Mouse (Mus musculus) A20 (cell line): ENCODE measurements around the gene Vwa1.

Experiments used
- DNase-seq: peaks from one replicate; pipeline ENCODE4 v3.0.0-alpha.2; 2011; ENCODE audit warnings: low read depth, low spot score

Vwa1 gene

DNA sequence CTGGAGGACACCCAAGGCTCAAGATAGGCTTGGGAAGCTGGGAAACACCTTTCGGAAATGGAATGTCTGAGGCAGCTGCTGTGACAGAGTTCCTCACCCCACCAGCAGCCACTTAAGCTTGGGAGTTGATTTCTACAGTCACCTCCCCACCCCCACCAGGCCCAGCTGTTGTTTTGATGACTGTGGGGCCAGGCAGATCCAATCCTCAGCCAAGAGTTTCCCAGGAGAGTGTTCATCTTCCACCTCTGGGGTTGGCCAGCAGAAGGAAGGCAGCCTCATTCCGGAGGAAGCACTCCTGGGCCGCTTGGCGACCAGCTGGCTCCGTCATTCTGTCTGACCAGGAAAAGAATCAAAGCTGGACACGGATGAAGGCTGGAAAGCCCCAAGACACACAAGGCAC lies 6.4 kb upstream of the Vwa1 start:
- DNase-seq, result no peak

DNA sequence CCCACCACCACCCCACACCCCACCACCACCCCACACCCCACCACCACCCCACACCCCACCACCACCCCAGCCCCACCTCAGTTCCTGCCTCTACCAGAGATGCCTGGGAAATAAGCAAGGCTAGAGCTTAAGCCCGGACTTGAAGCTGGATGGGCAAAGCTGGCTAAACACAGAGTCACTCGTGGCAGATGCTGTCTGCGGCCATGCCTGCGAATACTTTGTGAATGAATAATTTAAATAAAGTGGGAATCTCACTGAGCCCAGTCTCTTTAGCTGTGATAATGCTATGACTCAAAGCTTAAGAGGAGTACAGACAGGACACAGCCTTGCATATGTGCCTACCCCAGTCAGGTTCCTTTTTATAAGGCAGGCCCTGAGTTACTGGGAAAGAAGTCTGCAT lies 5.0 kb upstream of the Vwa1 start:
- DNase-seq, result no peak

GRCm38 (mm10) chr4:155777816-155778215 lies 3.3 kb upstream of the Vwa1 start:
- DNase-seq, result no peak

DNA sequence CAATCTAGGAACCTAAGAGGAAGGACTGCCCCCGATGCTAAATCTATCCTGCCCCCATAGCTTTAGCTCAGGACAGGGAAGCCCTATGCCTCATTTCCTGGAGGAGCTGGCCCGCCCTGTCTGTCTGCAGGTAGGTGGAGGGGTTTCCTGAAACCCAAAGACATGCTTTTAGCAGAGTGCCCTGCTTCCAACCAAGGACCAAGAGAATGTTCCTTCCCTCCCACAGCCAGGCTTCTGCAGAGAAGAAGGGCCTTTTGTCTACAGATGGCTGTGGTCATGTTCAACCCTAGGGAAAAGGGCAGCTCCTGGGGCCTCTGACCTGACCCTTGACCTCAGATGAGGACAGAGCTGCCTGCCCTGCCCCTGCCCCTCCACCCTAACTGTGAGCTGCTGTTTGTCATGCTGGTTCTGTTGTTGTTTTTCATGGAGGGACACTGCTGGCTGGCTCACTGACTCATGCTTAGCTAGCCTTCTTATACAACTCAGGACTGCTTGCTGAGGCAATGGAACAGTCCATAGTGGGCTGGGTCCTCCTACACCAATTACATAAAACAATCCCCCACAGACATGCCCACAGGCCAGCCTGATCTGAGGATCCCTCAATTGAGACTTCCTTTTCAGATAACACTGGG lies 2.3 kb upstream of the Vwa1 start:
- no peak for DNase-seq

GRCm38 (mm10) chr4:155775855-155776254 lies 1.4 kb upstream of the Vwa1 start:
- no peak for DNase-seq

GRCm38 (mm10) chr4:155774971-155775740 lies 658 bp upstream of the Vwa1 start:
- peak; percentile 87 for DNase-seq

- DNase-seq, result no peak
These were observed 991 bp downstream of the Vwa1 start for GRCm38 (mm10) chr4:155773335-155774078.

DNA sequence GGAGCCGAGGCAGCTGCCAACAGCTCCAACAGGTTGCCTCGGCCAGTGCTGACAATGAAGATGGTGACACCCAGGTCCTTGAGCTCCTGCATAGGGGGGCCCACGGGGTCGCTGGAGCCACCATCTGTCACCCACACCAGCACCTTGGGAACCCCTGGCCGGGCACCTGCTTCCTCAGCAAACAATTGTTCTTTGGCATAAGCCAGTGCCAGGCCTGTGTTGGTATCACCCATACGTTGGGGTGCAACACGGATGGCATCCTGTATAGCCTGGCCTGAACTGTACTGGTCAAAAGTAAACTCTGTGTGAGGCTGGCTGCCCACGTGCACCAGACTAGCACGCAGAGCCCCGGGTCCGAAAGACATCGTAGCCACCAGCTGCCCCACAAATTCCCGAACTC lies 1.7 kb downstream of the Vwa1 start:
- DNase-seq, result no peak

DNA sequence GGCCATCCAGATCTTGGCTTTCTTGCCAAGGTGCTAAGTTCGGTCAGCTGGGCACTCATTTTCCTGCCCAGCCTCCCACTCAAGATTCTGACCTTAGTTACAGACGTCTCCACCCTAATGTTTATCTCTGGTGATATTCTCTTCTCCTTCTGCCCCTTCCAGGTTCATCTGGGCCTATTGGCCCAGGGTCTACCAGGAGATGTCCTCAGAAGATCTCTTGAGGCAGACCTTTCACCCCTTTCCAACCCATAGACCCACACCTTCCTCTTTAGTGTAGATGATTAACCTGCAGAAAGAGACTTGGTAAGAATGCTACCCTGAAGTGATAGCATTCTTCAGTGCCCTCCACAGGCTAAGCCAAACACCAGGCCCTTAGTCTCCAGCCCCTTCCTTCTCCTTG lies 2.8 kb downstream of the Vwa1 start:
- no peak for DNase-seq

DNA sequence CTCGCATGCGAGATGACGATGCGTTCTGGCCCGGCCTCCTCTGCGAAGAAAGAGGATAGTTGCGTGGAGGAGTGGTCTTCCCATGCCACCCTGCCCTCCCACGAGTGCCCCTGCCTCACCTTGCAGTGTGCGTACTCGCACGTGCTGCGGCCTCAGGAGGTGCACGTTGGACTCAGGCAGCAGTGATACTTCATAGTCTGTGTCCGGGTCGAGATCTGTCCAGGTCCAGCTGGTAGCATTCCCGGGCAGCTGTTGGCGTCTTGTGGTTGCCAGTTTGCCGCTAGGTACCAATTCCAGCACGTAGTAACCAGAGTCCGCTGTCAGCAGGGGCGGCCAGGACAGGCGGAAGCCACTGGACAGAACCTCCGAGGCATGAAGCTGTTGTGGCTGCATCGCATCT lies 3.9 kb downstream of the Vwa1 start:
- DNase-seq, result no peak

DNA sequence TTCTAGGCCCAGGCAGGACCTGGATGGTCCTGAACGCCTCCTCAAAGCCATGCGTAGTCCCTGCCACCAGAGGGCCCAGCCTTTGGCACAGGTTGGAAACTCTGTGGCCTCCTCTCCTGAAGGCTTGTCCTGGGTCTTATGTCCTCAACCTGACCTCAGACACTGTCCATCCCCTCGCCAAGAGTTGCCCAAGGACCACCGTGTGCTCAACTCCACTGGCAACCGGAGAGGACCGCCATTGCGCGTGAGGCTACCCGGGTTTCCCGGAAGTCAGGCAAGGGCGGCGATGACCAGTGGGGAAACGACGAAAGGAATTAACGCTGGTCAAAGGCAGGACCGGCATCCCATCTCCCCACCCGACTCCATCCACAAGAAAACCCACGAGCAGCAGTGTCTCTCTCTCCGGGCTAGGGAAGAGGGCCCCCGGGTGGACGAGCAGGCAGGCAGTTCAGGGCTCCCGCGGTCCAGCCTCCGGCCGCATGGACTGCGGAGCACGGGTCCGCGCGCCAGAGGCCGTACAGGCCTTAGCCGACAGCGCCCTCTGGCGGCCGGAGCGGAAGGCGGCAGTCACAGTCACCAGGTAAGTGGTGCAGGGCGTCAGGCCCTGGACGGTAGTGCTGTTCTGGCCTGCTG lies 4.5 kb downstream of the Vwa1 start:
- peak; percentile 90 for DNase-seq

DNA sequence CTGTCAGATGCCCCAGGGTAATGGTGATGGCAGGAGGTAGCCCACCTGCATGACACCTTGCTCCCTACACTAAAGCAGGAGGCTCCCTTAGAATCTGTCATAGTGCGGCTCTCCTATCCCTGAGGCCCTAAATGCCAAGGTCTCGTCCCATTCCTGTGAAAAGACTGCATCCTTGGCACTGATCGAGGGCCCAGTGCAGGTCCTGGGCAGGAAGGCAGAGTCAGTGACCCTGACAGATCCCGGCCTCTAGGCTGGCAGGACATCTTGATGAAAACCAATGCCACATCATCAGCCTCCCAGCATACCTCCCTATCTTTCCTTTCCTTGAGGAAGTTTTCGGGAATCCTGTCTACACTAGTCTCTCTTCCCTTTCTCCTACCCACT lies 5.0 kb downstream of the Vwa1 start:
- DNase-seq, result no peak

DNA sequence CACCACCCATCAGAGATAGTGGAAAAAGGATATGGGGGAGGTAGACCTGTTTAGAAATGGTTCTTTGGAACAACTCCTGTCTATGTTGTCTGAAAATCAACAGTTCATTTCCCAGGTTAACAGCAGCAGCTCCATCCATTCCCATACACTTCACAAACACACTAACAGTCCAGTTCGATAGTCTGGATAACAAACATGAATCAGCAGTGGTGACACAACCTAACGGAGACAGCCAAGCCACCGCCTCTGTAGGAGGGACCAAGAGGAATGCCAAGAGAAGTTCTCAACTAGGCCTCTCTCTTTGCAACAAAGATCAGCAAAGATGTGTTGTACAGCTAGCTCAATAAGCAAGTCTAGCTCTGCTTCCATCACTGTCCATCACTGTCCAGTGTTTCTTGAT lies 12.1 kb downstream of the Vwa1 start:
- no peak for DNase-seq

DNA sequence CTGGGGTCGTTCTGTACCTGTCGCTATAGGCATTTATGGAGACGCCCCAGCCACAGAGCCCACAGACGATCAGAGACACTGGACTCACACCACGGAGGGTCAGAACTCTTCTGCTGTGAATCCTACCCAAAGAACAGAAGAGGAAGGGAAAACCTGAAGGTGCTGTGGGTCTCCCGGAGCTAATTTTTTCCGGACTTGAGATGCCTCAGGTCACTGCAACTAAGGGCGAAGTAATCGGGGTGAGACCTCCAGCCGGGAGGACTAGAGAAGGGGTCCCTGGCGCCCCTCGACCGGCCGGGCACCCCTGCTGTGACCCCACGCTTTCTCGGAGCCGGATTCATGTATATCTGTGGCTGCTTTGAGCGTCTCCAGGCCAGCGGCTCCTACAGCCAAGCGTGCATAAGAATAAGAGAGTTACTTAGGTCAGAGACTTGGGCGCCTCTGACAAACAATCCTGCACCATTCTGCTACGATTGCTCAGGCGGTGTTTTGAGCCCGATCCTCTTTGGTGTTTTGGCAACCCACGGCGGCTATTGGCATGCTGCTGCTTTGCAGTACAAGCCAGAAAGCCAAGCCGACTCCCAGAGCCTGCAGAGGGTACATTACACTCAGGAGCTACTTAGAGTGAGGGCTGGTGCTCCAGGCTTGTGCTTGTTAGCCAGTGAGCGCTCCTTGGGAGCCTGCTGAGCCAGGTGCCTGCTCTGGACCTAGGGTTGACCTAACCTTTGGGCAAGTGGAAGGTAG lies 13.0 kb downstream of the Vwa1 start:
- peak; percentile 52 for DNase-seq

GRCm38 (mm10) chr4:155760613-155761355 lies 13.7 kb downstream of the Vwa1 start, which contains the start of gene Atad3a:
Gene Atad3a (minus strand): TSS chr4:155761093.
- DNase-seq, result peak; percentile 98

DNA sequence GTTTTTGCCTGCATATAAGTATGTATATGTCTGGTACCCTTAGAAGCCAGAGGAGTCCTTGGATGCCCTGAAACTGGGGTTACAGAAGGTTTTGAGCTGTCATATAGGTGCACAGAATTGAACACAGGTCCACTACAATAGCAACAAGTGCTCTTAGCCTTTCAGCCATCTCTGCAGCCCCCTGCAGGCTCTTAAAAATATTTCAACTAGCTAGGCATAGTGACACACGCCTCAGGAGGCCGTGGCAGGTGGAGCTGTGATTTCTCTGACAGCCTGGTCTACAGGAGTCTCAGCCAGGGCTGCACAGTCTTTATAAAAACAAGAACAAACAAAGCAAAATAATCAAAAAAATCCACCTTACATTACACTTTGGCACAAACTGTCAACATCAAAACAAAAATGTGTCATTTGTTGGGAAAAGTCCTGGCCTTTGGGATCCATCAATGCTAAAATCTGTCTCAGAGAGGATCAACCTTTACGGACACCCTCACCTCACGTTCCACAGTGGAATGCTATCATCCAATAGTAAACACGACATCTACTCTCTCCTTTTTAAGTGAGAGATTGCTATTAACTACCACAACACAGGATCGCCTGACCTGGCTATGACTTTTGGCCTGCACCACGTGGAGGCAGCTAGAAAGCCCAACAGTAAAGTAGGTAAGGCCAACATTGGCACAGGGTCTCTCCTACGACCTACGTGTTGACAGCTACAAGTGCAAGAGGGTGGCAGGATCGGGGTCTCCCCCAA lies 14.5 kb downstream of the Vwa1 start:
- DNase-seq, result peak; percentile 82

- DNase-seq, result no peak
These were observed 17.5 kb downstream of the Vwa1 start for GRCm38 (mm10) chr4:155757011-155757410.

GRCm38 (mm10) chr4:155746575-155747490 lies 27.7 kb downstream of the Vwa1 start:
- no peak for DNase-seq

DNA sequence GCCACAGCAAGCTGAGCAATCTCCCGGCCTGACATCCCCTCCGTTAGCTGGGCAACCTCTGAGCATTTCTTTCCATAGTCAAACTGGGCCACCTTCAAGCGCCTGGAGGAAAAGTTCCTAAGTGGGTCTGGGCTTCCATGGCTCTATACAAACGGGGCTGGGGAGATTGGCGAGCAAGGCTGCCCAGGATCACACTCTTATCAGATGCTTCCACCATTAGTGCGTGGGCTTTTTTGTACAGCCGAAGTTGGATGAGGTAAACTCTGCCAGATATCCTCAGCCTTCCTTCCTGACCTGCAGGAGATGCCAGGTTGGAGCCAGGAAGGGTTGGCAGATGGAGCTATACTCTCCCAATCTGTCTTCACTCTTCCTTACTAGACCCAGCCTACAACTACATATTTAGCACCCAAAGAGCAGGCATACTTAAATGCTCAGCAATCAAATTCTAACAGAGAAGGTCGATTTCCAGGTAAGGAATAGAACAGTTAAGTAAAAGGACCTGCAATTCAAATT lies 28.4 kb downstream of the Vwa1 start:
- no peak for DNase-seq
